ENCODE assay signal across 14 mouse cellular contexts in the genomic region with DNA sequence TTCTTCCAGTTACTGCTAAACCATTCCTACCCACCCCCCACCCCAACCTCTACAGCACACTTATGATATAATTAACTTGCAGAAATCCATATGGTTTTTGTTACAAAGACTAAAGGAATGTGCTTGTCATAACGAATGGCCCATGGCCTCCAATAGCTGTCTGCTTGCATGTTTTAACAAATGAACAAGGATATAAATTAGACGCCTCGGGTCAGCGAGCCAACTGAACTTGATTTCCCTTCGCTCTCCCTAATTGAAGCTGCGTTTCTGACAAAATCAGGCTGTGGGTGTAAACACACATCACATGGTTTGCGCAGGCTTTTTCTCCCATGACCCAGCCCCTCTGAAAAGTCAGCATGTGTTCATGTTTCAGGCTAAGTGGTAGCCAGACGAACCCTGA.
DNase-seq lines count a peak whose midpoint lies in the region; ATAC-seq and TF ChIP-seq lines count a peak whose summit lies in the region.
"Had no signal": no experiment of that assay in that cellular context is flagged by ENCODE, and none has a peak within 500 bp of the region (broad histone marks: within the 10 kb centered on the region; RNA-seq: fewer than 3 reads in every experiment).

No protein-coding gene starts in this region.

- H3K27ac ChIP-seq in lung, postnatal 0 days (ENCODE audit: low read length): no peak overlapping the region
- peak overlapping the region; percentile 98 for H3K27ac ChIP-seq in embryonic fibroblast, embryonic 13.5 days (ENCODE audit: insufficient read depth, low read length)
- no peak overlapping the region for H3K27ac ChIP-seq in stomach, postnatal 0 days (replicated peaks)
- H3K27ac ChIP-seq: neural tube, embryonic 13.5 days had no signal

- peak; percentile 86 for DNase-seq in lung, postnatal 0 days (ENCODE audit: low spot score)
- DNase-seq in lung, postnatal 25 days (ENCODE audit: low spot score): no peak
- DNase-seq in kidney, postnatal 10 days: peak; percentile 74
- peak; percentile 18 for DNase-seq in stomach, postnatal 0 days (ENCODE audit: low spot score)
- no peak for DNase-seq in ovary, adult 18-20 months (ENCODE audit: low spot score)
- DNase-seq: adrenal gland, postnatal 14 days; cerebellum, adult 9-10 months; right cerebral cortex, postnatal 4 days had no signal

- H3K4me3 ChIP-seq in lung, postnatal 0 days (ENCODE audit: low read depth, low read length): no peak overlapping the region
- no peak overlapping the region for H3K4me3 ChIP-seq in embryonic fibroblast, embryonic 13.5 days (ENCODE audit: insufficient read depth, low read length)
- H3K4me3 ChIP-seq in stomach, postnatal 0 days (ENCODE audit: low read depth, low read length): no peak overlapping the region
- H3K4me3 ChIP-seq: heart, adult 2 months; megakaryocyte, embryonic 14.5 days; neural tube, embryonic 13.5 days had no signal

- no peaks in the 10 kb centered on the region for H3K27me3 ChIP-seq in lung, postnatal 0 days (replicated peaks; ENCODE audit: insufficient read depth, low read length)
- no peaks in the 10 kb centered on the region for H3K27me3 ChIP-seq in stomach, postnatal 0 days (ENCODE audit: control insufficient read depth, insufficient read depth, low read length)
- H3K27me3 ChIP-seq: megakaryocyte, embryonic 14.5 days; neural tube, embryonic 13.5 days had no signal

- ATAC-seq in lung, postnatal 0 days: peak; percentile 76
- ATAC-seq in stomach, postnatal 0 days (ENCODE audit: low FRiP score, low TSS enrichment): peak; percentile 60; the same call in 1 of the 2 replicates
- ATAC-seq in megakaryocyte-erythroid progenitor cell, adult 5-6 weeks (replicated peaks; ENCODE audit: low FRiP score, low TSS enrichment, poor library complexity, severe bottlenecking): no peak
- ATAC-seq: forebrain, embryonic 16.5 days had no signal

- no peaks in the 10 kb centered on the region for H3K4me1 ChIP-seq in lung, postnatal 0 days (ENCODE audit: insufficient read depth, low read depth, low read length)
- peaks cover 13% of the 10 kb centered on the region for H3K4me1 ChIP-seq in embryonic fibroblast, embryonic 13.5 days (ENCODE audit: control insufficient read depth, insufficient read depth, low read length)
- H3K4me1 ChIP-seq in stomach, postnatal 0 days (replicated peaks; ENCODE audit: control insufficient read depth, insufficient read depth): no peaks in the 10 kb centered on the region
- H3K4me1 ChIP-seq: megakaryocyte, embryonic 14.5 days; neural tube, embryonic 13.5 days had no signal

- H3K4me2 ChIP-seq in lung, postnatal 0 days (replicated peaks; ENCODE audit: low read depth, low read length): no peak overlapping the region
- no peak overlapping the region for H3K4me2 ChIP-seq in stomach, postnatal 0 days (replicated peaks; ENCODE audit: low read depth)
- H3K4me2 ChIP-seq: neural tube, embryonic 13.5 days had no signal

- no peak for TF ChIP-seq EP300 in lung, postnatal 0 days (IDR thresholded peaks at IDR 0.05)
- TF ChIP-seq EP300 in stomach, postnatal 0 days (optimal IDR thresholded peaks at IDR 0.05): no peak

- no peak for TF ChIP-seq POLR2A in embryonic fibroblast, embryonic 13.5 days (IDR thresholded peaks at IDR 0.05; ENCODE audit: low read depth, low read length)

- no peaks in the 10 kb centered on the region for H3K36me3 ChIP-seq in lung, postnatal 0 days (ENCODE audit: insufficient read depth, low read length)
- no peaks in the 10 kb centered on the region for H3K36me3 ChIP-seq in stomach, postnatal 0 days (ENCODE audit: control insufficient read depth, insufficient read depth, low read length)
- H3K36me3 ChIP-seq: neural tube, embryonic 13.5 days had no signal

- no peaks in the 10 kb centered on the region for H3K9me3 ChIP-seq in lung, postnatal 0 days (ENCODE audit: low read length)
- H3K9me3 ChIP-seq in stomach, postnatal 0 days (ENCODE audit: control insufficient read depth, low read length): no peaks in the 10 kb centered on the region
- H3K9me3 ChIP-seq: megakaryocyte, embryonic 14.5 days; neural tube, embryonic 13.5 days had no signal

- 45% methylated on average over 8 of the region's 8 CpGs for WGBS in lung, postnatal 0 days
- 26% methylated on average over 8 of the region's 8 CpGs for WGBS in stomach, postnatal 0 days

- H3K9ac ChIP-seq in lung, postnatal 0 days (replicated peaks; ENCODE audit: low read depth): no peak overlapping the region
- no peak overlapping the region for H3K9ac ChIP-seq in stomach, postnatal 0 days (ENCODE audit: low read length)
- H3K9ac ChIP-seq: neural tube, embryonic 13.5 days had no signal

- no peak for TF ChIP-seq CTCF in lung, postnatal 0 days (IDR thresholded peaks at IDR 0.05)
- no peak for TF ChIP-seq CTCF in embryonic fibroblast, embryonic 13.5 days (IDR thresholded peaks at IDR 0.05; ENCODE audit: borderline replicate concordance, insufficient read depth, low read length)
- no peak for TF ChIP-seq CTCF in stomach, postnatal 0 days (IDR thresholded peaks at IDR 0.05; ENCODE audit: low read depth)

Comparison
In these comparisons a context has a peak if more than half of its experiments do, and no peak if none do; other contexts are left out.
1. DNase-seq: peak in lung, postnatal 0 days (single experiment), kidney, postnatal 10 days (single experiment) and stomach, postnatal 0 days (single experiment); none in lung, postnatal 25 days (single experiment) and ovary, adult 18-20 months (single experiment).